Mouse (Mus musculus): Measurements from ENCODE around the gene Gm11213.

GRCm38 (mm10) chr4:63589987-63590386 lies 15.1 kb downstream of the Gm11213 start:
- TF ChIP-seq ETS1 (conservative IDR thresholded peaks at IDR 0.05; ENCODE audit: low read depth, low read length) (no peak), POLR2A (IDR thresholded peaks at IDR 0.05; ENCODE audit: low read depth, low read length) (no peak), ZKSCAN1 (IDR thresholded peaks at IDR 0.05; ENCODE audit: borderline replicate concordance, low read depth, low read length) (no peak), MXI1 (IDR thresholded peaks at IDR 0.05; ENCODE audit: low read depth, low read length) (no peak), POLR2AphosphoS2 (IDR thresholded peaks at IDR 0.05; ENCODE audit: low read depth, low read length) (no peak), GABPA (IDR thresholded peaks at IDR 0.05; ENCODE audit: insufficient replicate concordance, low read depth, low read length) (no peak), CTCF (conservative IDR thresholded peaks at IDR 0.05 in 1 of 2, IDR thresholded peaks at IDR 0.05 in 1 of 2; ENCODE audit: low read depth in 2 of 2, low read length in 2 of 2) (no peak), NRF1 (IDR thresholded peaks at IDR 0.05; ENCODE audit: low read depth, low read length) (no peak), ZMIZ1 (IDR thresholded peaks at IDR 0.05; ENCODE audit: low read depth, low read length) (no peak), TCF12 (IDR thresholded peaks at IDR 0.05; ENCODE audit: low read depth, low read length) (no peak), RAD21 (IDR thresholded peaks at IDR 0.05; ENCODE audit: low read depth, low read length) (no peak), USF1 (IDR thresholded peaks at IDR 0.05; ENCODE audit: low read depth, low read length) (no peak)
